Mouse (Mus musculus) G1E (cell line): ENCODE data around the gene Naa35.

ENCODE experiments used
- CTCF ChIP-seq: IDR thresholded peaks from 2 replicates; pipeline ENCODE4 v1.5.1; 2012; ENCODE audit warnings: low read depth, low read length, inconsistent platforms, mixed read lengths
- GATA1 ChIP-seq: IDR thresholded peaks from 2 replicates; pipeline ENCODE4 v1.6.1; 2012; ENCODE audit warnings: borderline replicate concordance, low read length, inconsistent platforms, mixed read lengths

- no peak for TF ChIP-seq CTCF
- no peak for TF ChIP-seq GATA1
Measured at GRCm38 (mm10) chr13:59646674-59647244, 61.7 kb downstream of the Naa35 start.
